Mouse (Mus musculus): ENCODE results near the gene Krtap16-1. TPM values are rescaled to one million over a fixed set of nuclear protein-coding genes. Genes with fewer than 3 reads are reported as not detected.

Gene Krtap16-1
- total and polyA plus RNA-seq, 3 experiments = not detected

- intact Hi-C loops (cut with DNase I) = no loop called here
- Histone ChIP-seq H3K79me2 (replicated peaks; ENCODE audit: control insufficient read depth, insufficient read depth, low read length) (no peaks in the 10 kb centered on the region), H3K4me3 (no peak overlapping the region), H3K9ac (ENCODE audit: low read depth, low read length) (no peak overlapping the region), H3K27me3 (ENCODE audit: control insufficient read depth, insufficient read depth, low read length) (no peaks in the 10 kb centered on the region), H3K4me1 (ENCODE audit: control insufficient read depth, insufficient read depth, low read length) (no peaks in the 10 kb centered on the region), H3K27ac (no peak overlapping the region), H3K36me3 (ENCODE audit: control insufficient read depth, insufficient read depth, low read length) (no peaks in the 10 kb centered on the region)
- DNase-seq = no peak
- TF ChIP-seq CTCF (IDR thresholded peaks at IDR 0.05) (no peak), POLR2A (IDR thresholded peaks at IDR 0.05; ENCODE audit: insufficient read depth, low read depth, low read length) (no peak), EP300 (IDR thresholded peaks at IDR 0.05; ENCODE audit: insufficient read depth, low read depth, low read length) (no peak)
- 89% methylated on average over 5 of the region's 5 CpGs for WGBS
These were observed 24.3 kb upstream of the Krtap16-1 start for GRCm38 (mm10) chr11:100010682-100011081.

DNA sequence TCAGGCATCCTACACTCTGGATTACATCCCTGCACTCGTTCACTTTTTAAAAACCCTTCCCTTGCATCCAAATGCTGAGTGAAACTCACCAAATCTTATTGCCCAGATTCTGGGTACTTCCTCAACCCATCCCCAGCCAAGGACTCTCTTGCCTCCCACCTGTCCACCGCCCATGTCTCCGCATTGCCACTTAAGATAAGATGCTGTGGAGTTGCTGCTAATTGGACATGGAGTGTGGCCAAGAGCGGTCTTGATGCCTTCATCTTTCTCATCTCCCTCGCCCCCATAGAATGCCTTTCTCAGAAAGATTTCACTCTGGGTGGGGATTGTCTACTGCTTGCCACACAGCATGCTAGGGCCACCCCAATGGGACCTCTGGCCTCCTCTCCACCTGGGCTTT lies 21.9 kb upstream of the Krtap16-1 start:
- Histone ChIP-seq H3K4me1 (ENCODE audit: control insufficient read depth, insufficient read depth, low read length) (no peaks in the 10 kb centered on the region), H3K79me2 (replicated peaks; ENCODE audit: control insufficient read depth, insufficient read depth, low read length) (no peaks in the 10 kb centered on the region), H3K9ac (ENCODE audit: low read depth, low read length) (no peak overlapping the region), H3K4me3 (no peak overlapping the region), H3K27me3 (ENCODE audit: control insufficient read depth, insufficient read depth, low read length) (no peaks in the 10 kb centered on the region), H3K27ac (no peak overlapping the region), H3K36me3 (ENCODE audit: control insufficient read depth, insufficient read depth, low read length) (no peaks in the 10 kb centered on the region)
- 72% methylated on average over 5 of the region's 5 CpGs for WGBS
- DNase-seq = no peak
- intact Hi-C loops (cut with DNase I) = loop anchor here (10.0 kb wide), 1 partner anchor 544 kb away; no protein-coding TSS in a partner anchor
- TF ChIP-seq EP300 (IDR thresholded peaks at IDR 0.05; ENCODE audit: insufficient read depth, low read depth, low read length) (no peak), POLR2A (IDR thresholded peaks at IDR 0.05; ENCODE audit: insufficient read depth, low read depth, low read length) (no peak), CTCF (IDR thresholded peaks at IDR 0.05) (no peak)

GRCm38 (mm10) chr11:100006624-100007023 lies 20.2 kb upstream of the Krtap16-1 start:
- Histone ChIP-seq H3K36me3 (ENCODE audit: control insufficient read depth, insufficient read depth, low read length) (no peaks in the 10 kb centered on the region), H3K27me3 (ENCODE audit: control insufficient read depth, insufficient read depth, low read length) (no peaks in the 10 kb centered on the region), H3K4me3 (no peak overlapping the region), H3K9ac (ENCODE audit: low read depth, low read length) (no peak overlapping the region), H3K79me2 (replicated peaks; ENCODE audit: control insufficient read depth, insufficient read depth, low read length) (no peaks in the 10 kb centered on the region), H3K27ac (no peak overlapping the region), H3K4me1 (ENCODE audit: control insufficient read depth, insufficient read depth, low read length) (no peaks in the 10 kb centered on the region)
- TF ChIP-seq CTCF (IDR thresholded peaks at IDR 0.05) (peak; percentile 55), POLR2A (IDR thresholded peaks at IDR 0.05; ENCODE audit: insufficient read depth, low read depth, low read length) (no peak)
- DNase-seq = no peak
- intact Hi-C loops (cut with DNase I) = loop anchor here (10.0 kb wide), 1 partner anchor 542 kb away; no protein-coding TSS in a partner anchor
- WGBS = 51% methylated on average over 3 of the region's 3 CpGs

GRCm38 (mm10) chr11:100005905-100006304 lies 19.5 kb upstream of the Krtap16-1 start:
- Histone ChIP-seq H3K36me3 (ENCODE audit: control insufficient read depth, insufficient read depth, low read length) (no peaks in the 10 kb centered on the region), H3K27ac (no peak overlapping the region), H3K27me3 (ENCODE audit: control insufficient read depth, insufficient read depth, low read length) (no peaks in the 10 kb centered on the region), H3K79me2 (replicated peaks; ENCODE audit: control insufficient read depth, insufficient read depth, low read length) (no peaks in the 10 kb centered on the region), H3K4me1 (ENCODE audit: control insufficient read depth, insufficient read depth, low read length) (no peaks in the 10 kb centered on the region), H3K9ac (ENCODE audit: low read depth, low read length) (no peak overlapping the region), H3K4me3 (no peak overlapping the region)
- WGBS = 84% methylated on average over 8 of the region's 8 CpGs
- intact Hi-C loops (cut with DNase I) = loop anchor here (10.0 kb wide), 1 partner anchor 541 kb away; no protein-coding TSS in a partner anchor
- TF ChIP-seq CTCF (IDR thresholded peaks at IDR 0.05) = no peak
- TF ChIP-seq EP300 (IDR thresholded peaks at IDR 0.05; ENCODE audit: insufficient read depth, low read depth, low read length) = no peak
- TF ChIP-seq POLR2A (IDR thresholded peaks at IDR 0.05; ENCODE audit: insufficient read depth, low read depth, low read length) = no peak
- no peak for DNase-seq

- Histone ChIP-seq H3K79me2 (replicated peaks; ENCODE audit: control insufficient read depth, insufficient read depth, low read length) (no peaks in the 10 kb centered on the region), H3K27ac (no peak overlapping the region), H3K4me1 (ENCODE audit: control insufficient read depth, insufficient read depth, low read length) (no peaks in the 10 kb centered on the region), H3K9ac (ENCODE audit: low read depth, low read length) (no peak overlapping the region), H3K36me3 (ENCODE audit: control insufficient read depth, insufficient read depth, low read length) (no peaks in the 10 kb centered on the region), H3K27me3 (ENCODE audit: control insufficient read depth, insufficient read depth, low read length) (no peaks in the 10 kb centered on the region), H3K4me3 (no peak overlapping the region)
- TF ChIP-seq CTCF (IDR thresholded peaks at IDR 0.05) (peak; percentile 96), POLR2A (IDR thresholded peaks at IDR 0.05; ENCODE audit: insufficient read depth, low read depth, low read length) (no peak)
- intact Hi-C loops (cut with DNase I) = loop anchor here (10.0 kb wide), 1 partner anchor 540 kb away; no protein-coding TSS in a partner anchor
- WGBS = 17% methylated on average over 6 of the region's 6 CpGs
- peak in 1 of 2 experiments; percentile 10 for DNase-seq
These were observed 18.4 kb upstream of the Krtap16-1 start for GRCm38 (mm10) chr11:100004846-100005245.

GRCm38 (mm10) chr11:99999091-99999490 lies 12.7 kb upstream of the Krtap16-1 start:
- intact Hi-C loops (cut with DNase I) = no loop called here
- 83% methylated on average over 7 of the region's 7 CpGs for WGBS
- TF ChIP-seq EP300 (IDR thresholded peaks at IDR 0.05; ENCODE audit: insufficient read depth, low read depth, low read length) (no peak), POLR2A (IDR thresholded peaks at IDR 0.05; ENCODE audit: insufficient read depth, low read depth, low read length) (no peak), CTCF (IDR thresholded peaks at IDR 0.05) (no peak)
- no peak overlapping the region for H3K27ac ChIP-seq
- DNase-seq = no peak
- no peaks in the 10 kb centered on the region for H3K4me1 ChIP-seq (ENCODE audit: control insufficient read depth, insufficient read depth, low read length)
- no peaks in the 10 kb centered on the region for H3K36me3 ChIP-seq (ENCODE audit: control insufficient read depth, insufficient read depth, low read length)
- no peaks in the 10 kb centered on the region for H3K79me2 ChIP-seq (replicated peaks; ENCODE audit: control insufficient read depth, insufficient read depth, low read length)
- H3K4me3 ChIP-seq = no peak overlapping the region
- H3K9ac ChIP-seq (ENCODE audit: low read depth, low read length) = no peak overlapping the region
- no peaks in the 10 kb centered on the region; the same call in 1 of the 2 replicates for H3K27me3 ChIP-seq (ENCODE audit: control insufficient read depth, insufficient read depth, low read length)

Data from heart, adult 2 months (tissue).